Mouse (Mus musculus): ENCODE results near the gene Arid1b. TPM values are rescaled to one million over a fixed set of nuclear protein-coding genes. Genes with fewer than 3 reads are reported as not detected.

Arid1b gene
- polyA plus RNA-seq, 1 experiment from 2014 or later, result 8.7 TPM

DNA sequence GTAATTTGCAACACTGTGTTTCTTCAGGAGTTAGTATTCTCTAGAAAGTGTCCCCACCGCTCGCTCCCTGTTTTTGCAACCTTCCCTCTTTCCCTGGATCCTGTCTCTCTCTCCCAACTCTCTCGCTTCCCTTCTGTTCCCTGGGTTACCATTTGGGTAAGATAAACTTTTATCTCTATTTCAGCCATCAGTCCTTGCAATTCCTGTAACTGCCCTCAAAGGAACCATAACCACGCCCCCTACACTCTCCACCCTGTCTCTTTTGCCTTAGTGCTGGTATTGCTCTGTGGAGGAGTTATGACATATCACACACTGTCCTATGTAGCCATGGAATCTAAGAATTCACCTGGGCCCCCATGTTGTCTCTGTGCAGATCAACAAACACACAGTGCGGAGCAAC lies 11.3 kb upstream of the Arid1b start:
- H3K27me3 ChIP-seq (ENCODE audit: control insufficient read depth, insufficient read depth, low read length), result no peaks in the 10 kb centered on the region
- 78% methylated on average over 5 of the region's 5 CpGs for WGBS
- no peak overlapping the region for H3K4me3 ChIP-seq (ENCODE audit: control insufficient read depth in 1 of 2, insufficient read depth in 1 of 2, low read depth in 1 of 2, low read length in 2 of 2)
- no peaks in the 10 kb centered on the region; a peak in 1 of 4 replicates for H3K4me1 ChIP-seq (ENCODE audit: control insufficient read depth in 2 of 2, insufficient read depth in 2 of 2, low read length in 2 of 2)
- H3K9ac ChIP-seq (ENCODE audit: low read length), result no peak overlapping the region
- H3K36me3 ChIP-seq (ENCODE audit: control insufficient read depth, insufficient read depth, low read length), result no peaks in the 10 kb centered on the region
- H3K4me2 ChIP-seq (ENCODE audit: low read length), result no peak overlapping the region
- no peak overlapping the region for H3K27ac ChIP-seq (replicated peaks in 1 of 2; ENCODE audit: control insufficient read depth in 1 of 2, insufficient read depth in 1 of 2, low read depth in 2 of 2, low read length in 2 of 2)
- H3K9me3 ChIP-seq (ENCODE audit: control insufficient read depth, low read length), result no peaks in the 10 kb centered on the region
- no peak for ATAC-seq (ENCODE audit: insufficient number of reproducible peaks, insufficient read depth, low FRiP score, low read depth)

- Histone ChIP-seq H3K27ac (replicated peaks in 1 of 2; ENCODE audit: control insufficient read depth in 1 of 2, insufficient read depth in 1 of 2, low read depth in 2 of 2, low read length in 2 of 2) (no peak overlapping the region), H3K27me3 (ENCODE audit: control insufficient read depth, insufficient read depth, low read length) (no peaks in the 10 kb centered on the region), H3K9ac (ENCODE audit: low read length) (no peak overlapping the region), H3K9me3 (ENCODE audit: control insufficient read depth, low read length) (no peaks in the 10 kb centered on the region), H3K36me3 (ENCODE audit: control insufficient read depth, insufficient read depth, low read length) (no peaks in the 10 kb centered on the region), H3K4me3 (ENCODE audit: control insufficient read depth in 1 of 2, insufficient read depth in 1 of 2, low read depth in 1 of 2, low read length in 2 of 2) (no peak overlapping the region), H3K4me2 (ENCODE audit: low read length) (no peak overlapping the region), H3K4me1 (ENCODE audit: control insufficient read depth in 2 of 2, insufficient read depth in 2 of 2, low read length in 2 of 2) (no peaks in the 10 kb centered on the region; a peak in 1 of 4 replicates)
- no peak for ATAC-seq (ENCODE audit: insufficient number of reproducible peaks, insufficient read depth, low FRiP score, low read depth)
- WGBS, result 75% methylated on average over 7 of the region's 7 CpGs
Measured at GRCm38 (mm10) chr17:4984691-4985090, 9.4 kb upstream of the Arid1b start.

GRCm38 (mm10) chr17:4990911-4991560 lies 3.1 kb upstream of the Arid1b start:
- no peaks in the 10 kb centered on the region for H3K36me3 ChIP-seq (ENCODE audit: control insufficient read depth, insufficient read depth, low read length)
- 89% methylated on average over 16 of the region's 16 CpGs for WGBS
- no peak overlapping the region for H3K4me2 ChIP-seq (ENCODE audit: low read length)
- H3K27ac ChIP-seq (replicated peaks in 1 of 2; ENCODE audit: control insufficient read depth in 1 of 2, insufficient read depth in 1 of 2, low read depth in 2 of 2, low read length in 2 of 2), result no peak overlapping the region
- H3K9ac ChIP-seq (ENCODE audit: low read length), result no peak overlapping the region
- H3K9me3 ChIP-seq (ENCODE audit: control insufficient read depth, low read length), result no peaks in the 10 kb centered on the region
- H3K4me1 ChIP-seq (ENCODE audit: control insufficient read depth in 2 of 2, insufficient read depth in 2 of 2, low read length in 2 of 2), result peaks cover 0 to 8% of the 10 kb centered on the region in 2 experiments; a peak in 1 of 4 replicates
- ATAC-seq (ENCODE audit: insufficient number of reproducible peaks, insufficient read depth, low FRiP score, low read depth), result no peak
- no peak overlapping the region for H3K4me3 ChIP-seq (ENCODE audit: control insufficient read depth in 1 of 2, insufficient read depth in 1 of 2, low read depth in 1 of 2, low read length in 2 of 2)
- H3K27me3 ChIP-seq (ENCODE audit: control insufficient read depth, insufficient read depth, low read length), result no peaks in the 10 kb centered on the region

DNA sequence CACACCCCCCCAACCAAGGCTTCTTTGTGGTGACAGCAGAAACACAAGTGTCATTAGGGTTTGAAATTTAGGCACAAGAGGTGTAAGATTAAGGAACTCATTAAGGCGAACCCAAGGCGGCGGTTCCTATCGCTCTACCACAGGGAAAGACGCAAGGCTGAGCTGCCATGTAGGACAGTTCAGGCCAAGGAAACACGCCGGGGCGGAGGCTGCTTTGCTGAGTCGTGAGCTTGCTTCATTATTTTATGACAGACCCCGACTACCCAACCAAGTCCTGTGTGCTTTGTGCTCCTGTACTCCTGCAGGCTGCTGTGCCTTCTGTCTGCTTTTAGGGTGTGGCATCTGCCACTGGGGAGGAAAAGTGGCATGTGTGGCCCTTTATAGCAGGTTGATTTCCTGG lies 2.5 kb upstream of the Arid1b start:
- Histone ChIP-seq H3K4me1 (ENCODE audit: control insufficient read depth in 2 of 2, insufficient read depth in 2 of 2, low read length in 2 of 2) (peaks cover 0 to 8% of the 10 kb centered on the region in 2 experiments; a peak in 1 of 4 replicates), H3K9ac (ENCODE audit: low read length) (no peak overlapping the region), H3K27me3 (ENCODE audit: control insufficient read depth, insufficient read depth, low read length) (no peaks in the 10 kb centered on the region), H3K36me3 (ENCODE audit: control insufficient read depth, insufficient read depth, low read length) (no peaks in the 10 kb centered on the region), H3K4me3 (ENCODE audit: control insufficient read depth in 1 of 2, insufficient read depth in 1 of 2, low read depth in 1 of 2, low read length in 2 of 2) (no peak overlapping the region), H3K9me3 (ENCODE audit: control insufficient read depth, low read length) (no peaks in the 10 kb centered on the region), H3K4me2 (ENCODE audit: low read length) (no peak overlapping the region), H3K27ac (replicated peaks in 1 of 2; ENCODE audit: control insufficient read depth in 1 of 2, insufficient read depth in 1 of 2, low read depth in 2 of 2, low read length in 2 of 2) (no peak overlapping the region)
- 91% methylated on average over 10 of the region's 10 CpGs for WGBS
- ATAC-seq (ENCODE audit: insufficient number of reproducible peaks, insufficient read depth, low FRiP score, low read depth), result no peak

DNA sequence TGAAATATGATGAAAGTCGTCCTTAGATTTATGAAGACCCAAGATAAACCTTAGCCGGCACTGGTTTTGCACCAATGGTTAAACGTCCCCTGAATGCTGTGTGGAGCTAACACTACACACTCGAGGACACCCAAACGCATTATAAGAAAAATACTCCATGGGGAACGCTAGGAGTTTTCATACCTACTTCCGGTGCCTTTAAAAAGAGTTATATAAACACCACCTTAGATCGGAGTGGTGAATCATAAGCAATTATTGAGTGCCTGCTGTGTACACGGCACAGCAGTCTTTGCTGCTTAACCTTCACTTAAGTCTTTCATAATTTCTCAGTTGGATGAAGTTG lies 664 bp upstream of the Arid1b start:
- Histone ChIP-seq H3K4me1 (ENCODE audit: control insufficient read depth in 2 of 2, insufficient read depth in 2 of 2, low read length in 2 of 2) (peaks cover 0 to 15% of the 10 kb centered on the region in 2 experiments; a peak in 2 of 4 replicates), H3K9me3 (ENCODE audit: control insufficient read depth, low read length) (no peaks in the 10 kb centered on the region), H3K36me3 (ENCODE audit: control insufficient read depth, insufficient read depth, low read length) (no peaks in the 10 kb centered on the region), H3K27me3 (ENCODE audit: control insufficient read depth, insufficient read depth, low read length) (no peaks in the 10 kb centered on the region), H3K4me3 (ENCODE audit: control insufficient read depth in 1 of 2, insufficient read depth in 1 of 2, low read depth in 1 of 2, low read length in 2 of 2) (peak overlapping the region; percentile 91 to 97), H3K27ac (replicated peaks in 1 of 2; ENCODE audit: control insufficient read depth in 1 of 2, insufficient read depth in 1 of 2, low read depth in 2 of 2, low read length in 2 of 2) (peak overlapping the region; percentile 100), H3K4me2 (ENCODE audit: low read length) (peak overlapping the region; percentile 63), H3K9ac (ENCODE audit: low read length) (peak overlapping the region; percentile 99)
- WGBS, result 21% methylated on average over 9 of the region's 9 CpGs
- no peak for ATAC-seq (ENCODE audit: insufficient number of reproducible peaks, insufficient read depth, low FRiP score, low read depth)

GRCm38 (mm10) chr17:4994504-4994812 lies 326 bp downstream of the Arid1b start:
- peaks cover 0 to 17% of the 10 kb centered on the region in 2 experiments; a peak in 2 of 4 replicates for H3K4me1 ChIP-seq (ENCODE audit: control insufficient read depth in 2 of 2, insufficient read depth in 2 of 2, low read length in 2 of 2)
- peak; percentile 72 for ATAC-seq (ENCODE audit: insufficient number of reproducible peaks, insufficient read depth, low FRiP score, low read depth)
- no peaks in the 10 kb centered on the region for H3K9me3 ChIP-seq (ENCODE audit: control insufficient read depth, low read length)
- H3K27me3 ChIP-seq (ENCODE audit: control insufficient read depth, insufficient read depth, low read length), result no peaks in the 10 kb centered on the region
- peak overlapping the region; percentile 100 for H3K27ac ChIP-seq (replicated peaks in 1 of 2; ENCODE audit: control insufficient read depth in 1 of 2, insufficient read depth in 1 of 2, low read depth in 2 of 2, low read length in 2 of 2)
- peak overlapping the region; percentile 63 for H3K4me2 ChIP-seq (ENCODE audit: low read length)
- peak overlapping the region; percentile 99 for H3K9ac ChIP-seq (ENCODE audit: low read length)
- H3K36me3 ChIP-seq (ENCODE audit: control insufficient read depth, insufficient read depth, low read length), result no peaks in the 10 kb centered on the region
- H3K4me3 ChIP-seq (ENCODE audit: control insufficient read depth in 1 of 2, insufficient read depth in 1 of 2, low read depth in 1 of 2, low read length in 2 of 2), result peak overlapping the region; percentile 91 to 97
- 2% methylated on average over 36 of the region's 55 CpGs for WGBS

DNA sequence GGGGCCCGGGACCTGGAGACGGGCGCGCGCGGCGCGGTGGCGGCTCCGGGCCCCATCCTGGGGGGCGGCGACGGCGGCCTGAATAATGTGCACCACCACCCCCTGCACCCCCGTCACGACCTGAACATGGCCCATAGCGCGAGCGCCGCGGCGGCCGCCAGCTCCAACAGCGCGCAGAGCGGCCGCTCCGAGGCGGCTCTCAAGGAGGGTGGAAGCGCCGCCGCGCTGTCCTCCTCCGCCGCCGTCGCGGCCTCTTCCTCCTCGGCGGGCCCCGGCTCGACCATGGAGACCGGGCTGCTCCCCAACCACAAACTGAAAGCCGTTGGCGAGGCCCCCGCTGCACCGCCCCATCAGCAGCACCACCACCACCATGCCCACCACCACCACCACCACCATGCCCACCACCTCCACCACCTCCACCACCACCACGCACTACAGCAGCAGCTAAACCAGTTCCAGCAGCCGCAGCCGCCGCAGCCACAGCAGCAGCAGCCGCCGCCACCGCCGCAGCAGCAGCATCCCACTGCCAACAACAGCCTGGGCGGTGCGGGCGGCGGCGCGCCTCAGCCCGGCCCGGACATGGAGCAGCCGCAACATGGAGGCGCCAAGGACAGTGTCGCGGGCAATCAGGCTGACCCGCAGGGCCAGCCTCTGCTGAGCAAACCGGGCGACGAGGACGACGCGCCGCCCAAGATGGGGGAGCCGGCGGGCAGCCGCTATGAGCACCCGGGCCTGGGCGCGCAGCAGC lies 855 bp downstream of the Arid1b start:
- H3K4me1 ChIP-seq (ENCODE audit: control insufficient read depth in 2 of 2, insufficient read depth in 2 of 2, low read length in 2 of 2), result peaks cover 0 to 19% of the 10 kb centered on the region in 2 experiments; a peak in 2 of 4 replicates
- under 1% methylated on average over 54 of the region's 81 CpGs for WGBS
- peak overlapping the region; percentile 100 for H3K27ac ChIP-seq (replicated peaks in 1 of 2; ENCODE audit: control insufficient read depth in 1 of 2, insufficient read depth in 1 of 2, low read depth in 2 of 2, low read length in 2 of 2)
- H3K4me3 ChIP-seq (ENCODE audit: control insufficient read depth in 1 of 2, insufficient read depth in 1 of 2, low read depth in 1 of 2, low read length in 2 of 2), result peak overlapping the region; percentile 91 to 97
- peak; percentile 66 for ATAC-seq (ENCODE audit: insufficient number of reproducible peaks, insufficient read depth, low FRiP score, low read depth)
- no peaks in the 10 kb centered on the region for H3K36me3 ChIP-seq (ENCODE audit: control insufficient read depth, insufficient read depth, low read length)
- H3K27me3 ChIP-seq (ENCODE audit: control insufficient read depth, insufficient read depth, low read length), result no peaks in the 10 kb centered on the region
- peak overlapping the region; percentile 63 for H3K4me2 ChIP-seq (ENCODE audit: low read length)
- H3K9me3 ChIP-seq (ENCODE audit: control insufficient read depth, low read length), result no peaks in the 10 kb centered on the region
- peak overlapping the region; percentile 99 for H3K9ac ChIP-seq (ENCODE audit: low read length)

Measured in heart, embryonic 14.5 days (tissue).